Mouse (Mus musculus) CH12.LX (cell line): ENCODE results near the gene Ifitm1. TPM values are rescaled to one million over a fixed set of nuclear protein-coding genes. Genes with fewer than 3 reads are reported as not detected.
A peak's percentile ranks its signal among the peaks of the same experiment; 100 is the strongest.

Experiments used
- DNase-seq: peaks from one replicate; pipeline ENCODE4 v3.0.0-alpha.2; 2013; ENCODE audit errors: extremely low read depth
- H3K27ac ChIP-seq: 2 replicates; pipeline ENCODE4 v1.5.1; 2012; ENCODE audit warnings: low read depth, mild to moderate bottlenecking, control low read depth, moderate library complexity; ENCODE audit not compliant: insufficient read depth
- H3K27me3 ChIP-seq: replicated peaks from 2 replicates; pipeline ENCODE3; 2012; ENCODE audit warnings: inconsistent platforms
- H3K36me3 ChIP-seq, 2 experiments: replicated peaks in 1 of 2; 2 replicates each; pipeline versions ENCODE3 to v1.6.1; 2012; ENCODE audit warnings: inconsistent platforms in 1 of 2, low read length in 1 of 2, mild to moderate bottlenecking in 1 of 2, mixed read lengths in 1 of 2, moderate library complexity in 1 of 2; ENCODE audit not compliant: control insufficient read depth in 1 of 2, insufficient read depth in 1 of 2
- H3K4me1 ChIP-seq, 2 experiments: 2 replicates each; pipeline ENCODE4 v1.6.1; 2012; ENCODE audit warnings: inconsistent platforms in 1 of 2, moderate library complexity in 1 of 2; ENCODE audit not compliant: insufficient read depth in 2 of 2, control insufficient read depth in 1 of 2
- H3K4me2 ChIP-seq: 2 replicates; pipeline ENCODE4 v1.6.1; 2012; ENCODE audit warnings: low read depth, mild to moderate bottlenecking, control low read depth; ENCODE audit not compliant: poor library complexity, insufficient read depth, severe bottlenecking
- H3K4me3 ChIP-seq, 3 experiments: fragments of 150-350 bp in 1 of 3; sonication (generic) in 1 of 3; replicated peaks in 1 of 3; 2 replicates each; pipeline versions ENCODE3 to v1.5.1; 2011 to 2012; ENCODE audit warnings: low read depth in 2 of 3, low read length in 2 of 3, mild to moderate bottlenecking in 2 of 3, moderate library complexity in 2 of 3, control low read depth in 1 of 3, improper control_type of control experiment in 1 of 3, inconsistent platforms in 1 of 3, mixed read lengths in 1 of 3; ENCODE audit not compliant: poor library complexity in 1 of 3
- H3K79me2 ChIP-seq: replicated peaks from 2 replicates; pipeline ENCODE4 v1.6.1; 2012; ENCODE audit warnings: mild to moderate bottlenecking, moderate library complexity; ENCODE audit not compliant: control insufficient read depth, poor library complexity, insufficient read depth, severe bottlenecking; ENCODE audit errors: extremely low read depth
- H3K9ac ChIP-seq: 2 replicates; pipeline ENCODE4 v1.6.1; 2012; ENCODE audit warnings: low read depth, mild to moderate bottlenecking, control low read depth, moderate library complexity; ENCODE audit not compliant: insufficient read depth
- H3K9me3 ChIP-seq: replicated peaks from 2 replicates; pipeline ENCODE3; 2012; ENCODE audit warnings: low read length, inconsistent platforms, mixed read lengths
- BHLHE40 ChIP-seq: IDR thresholded peaks from 2 replicates; pipeline ENCODE4 v1.6.1; 2011; ENCODE audit warnings: mild to moderate bottlenecking, low read depth, low read length, improper control_type of control experiment
- CHD1 ChIP-seq: IDR thresholded peaks from 2 replicates; pipeline ENCODE4 v1.6.1; 2012; ENCODE audit warnings: low read depth, low read length, improper control_type of control experiment, inconsistent platforms
- CTCF ChIP-seq, 2 experiments: IDR thresholded peaks in 1 of 2; conservative IDR thresholded peaks in 1 of 2; 2 replicates each; pipeline ENCODE4 v1.5.1; 2011 to 2012; ENCODE audit warnings: low read depth in 2 of 2, low read length in 2 of 2, improper control_type of control experiment in 1 of 2, inconsistent platforms in 1 of 2, mild to moderate bottlenecking in 1 of 2, moderate library complexity in 1 of 2
- E2F4 ChIP-seq: IDR thresholded peaks from 2 replicates; pipeline ENCODE4 v1.6.1; 2011; ENCODE audit warnings: low read depth, low read length, improper control_type of control experiment; ENCODE audit not compliant: insufficient replicate concordance
- ELF1 ChIP-seq: IDR thresholded peaks from 2 replicates; pipeline ENCODE4 v1.6.1; 2014; ENCODE audit warnings: low read depth, mild to moderate bottlenecking, inconsistent platforms, low read length, improper control_type of control experiment
- EP300 ChIP-seq: IDR thresholded peaks from 2 replicates; pipeline ENCODE4 v1.6.1; 2011; ENCODE audit warnings: low read length, improper control_type of control experiment
- GABPA ChIP-seq: IDR thresholded peaks from 2 replicates; pipeline ENCODE4 v1.6.1; 2012; ENCODE audit warnings: low read depth, low read length, improper control_type of control experiment, inconsistent platforms; ENCODE audit not compliant: insufficient replicate concordance
- HCFC1 ChIP-seq: IDR thresholded peaks from 2 replicates; pipeline ENCODE4 v1.6.1; 2012; ENCODE audit warnings: low read depth, mild to moderate bottlenecking, inconsistent platforms, low read length, improper control_type of control experiment
- IRF4 ChIP-seq: IDR thresholded peaks from 2 replicates; pipeline ENCODE4 v1.6.1; 2014; ENCODE audit warnings: low read depth, mild to moderate bottlenecking, inconsistent platforms, low read length, improper control_type of control experiment
- JUN ChIP-seq: IDR thresholded peaks from 2 replicates; pipeline ENCODE4 v1.6.1; 2011; ENCODE audit warnings: low read depth, mild to moderate bottlenecking, low read length, improper control_type of control experiment, moderate library complexity; ENCODE audit not compliant: insufficient read depth
- JUND ChIP-seq: conservative IDR thresholded peaks from 2 replicates; pipeline ENCODE4 v1.6.1; 2011; ENCODE audit warnings: low read depth, low read length, improper control_type of control experiment
- KAT2A ChIP-seq: IDR thresholded peaks from 2 replicates; pipeline ENCODE4 v1.6.1; 2012; ENCODE audit warnings: low read length, improper control_type of control experiment, inconsistent platforms; ENCODE audit not compliant: insufficient replicate concordance
- MAFK ChIP-seq: IDR thresholded peaks from 2 replicates; pipeline ENCODE4 v1.6.1; 2011; ENCODE audit warnings: low read length, improper control_type of control experiment; ENCODE audit not compliant: insufficient replicate concordance
- MAX ChIP-seq: IDR thresholded peaks from 2 replicates; pipeline ENCODE4 v1.6.1; 2011; ENCODE audit warnings: low read length, improper control_type of control experiment
- MAZ ChIP-seq: IDR thresholded peaks from 2 replicates; pipeline ENCODE4 v1.6.1; 2012; ENCODE audit warnings: low read depth, mild to moderate bottlenecking, inconsistent platforms, low read length, improper control_type of control experiment, moderate library complexity
- MEF2A ChIP-seq: IDR thresholded peaks from 2 replicates; pipeline ENCODE4 v1.6.1; 2014; ENCODE audit warnings: low read depth, mild to moderate bottlenecking, inconsistent platforms, low read length, improper control_type of control experiment, borderline replicate concordance
- MXI1 ChIP-seq: IDR thresholded peaks from 2 replicates; pipeline ENCODE4 v1.6.1; 2011; ENCODE audit warnings: mild to moderate bottlenecking, low read depth, low read length, improper control_type of control experiment
- MYC ChIP-seq: IDR thresholded peaks from 2 replicates; pipeline ENCODE4 v1.6.1; 2011; ENCODE audit warnings: low read depth, mild to moderate bottlenecking, improper control_type of control experiment, low read length
- NELFE ChIP-seq: IDR thresholded peaks from 2 replicates; pipeline ENCODE4 v1.6.1; 2011; ENCODE audit warnings: low read depth, low read length, improper control_type of control experiment
- PAX5 ChIP-seq: IDR thresholded peaks from 2 replicates; pipeline ENCODE4 v1.6.1; 2012; ENCODE audit warnings: low read length, inconsistent platforms, mixed read lengths
- POLR2AphosphoS2 ChIP-seq: IDR thresholded peaks from 2 replicates; pipeline ENCODE4 v1.6.1; 2011; ENCODE audit warnings: low read depth, low read length, improper control_type of control experiment
- RAD21 ChIP-seq: IDR thresholded peaks from 2 replicates; pipeline ENCODE4 v1.6.1; 2011; ENCODE audit warnings: low read depth, mild to moderate bottlenecking, low read length, improper control_type of control experiment, moderate library complexity
- SIN3A ChIP-seq: IDR thresholded peaks from 2 replicates; pipeline ENCODE4 v1.6.1; 2012; ENCODE audit warnings: low read length, improper control_type of control experiment, inconsistent platforms
- SMC3 ChIP-seq: IDR thresholded peaks from 2 replicates; pipeline ENCODE4 v1.6.1; 2011; ENCODE audit warnings: low read depth, low read length, improper control_type of control experiment
- TBP ChIP-seq: conservative IDR thresholded peaks from 2 replicates; pipeline ENCODE4 v1.6.1; 2011; ENCODE audit warnings: low read depth, low read length, improper control_type of control experiment
- TCF12 ChIP-seq: IDR thresholded peaks from 2 replicates; pipeline ENCODE4 v1.6.1; 2014; ENCODE audit warnings: low read depth, mild to moderate bottlenecking, inconsistent platforms, low read length, improper control_type of control experiment
- UBTF ChIP-seq: IDR thresholded peaks from 2 replicates; pipeline ENCODE4 v1.6.1; 2012; ENCODE audit warnings: low read depth, mild to moderate bottlenecking, inconsistent platforms, low read length, improper control_type of control experiment, moderate library complexity
- USF1 ChIP-seq: IDR thresholded peaks from 2 replicates; pipeline ENCODE4 v1.6.1; 2014; ENCODE audit warnings: low read depth, mild to moderate bottlenecking, inconsistent platforms, low read length, improper control_type of control experiment
- USF2 ChIP-seq: conservative IDR thresholded peaks from 2 replicates; pipeline ENCODE4 v1.6.1; 2011; ENCODE audit warnings: low read depth, low read length, improper control_type of control experiment
- ZC3H11A ChIP-seq: IDR thresholded peaks from 2 replicates; pipeline ENCODE4 v1.6.1; 2012; ENCODE audit warnings: low read depth, mild to moderate bottlenecking, inconsistent platforms, low read length, improper control_type of control experiment
- ZKSCAN1 ChIP-seq: IDR thresholded peaks from 2 replicates; pipeline ENCODE4 v1.6.1; 2012; ENCODE audit warnings: low read depth, inconsistent platforms, low read length, improper control_type of control experiment, borderline replicate concordance
- ZMIZ1 ChIP-seq: IDR thresholded peaks from 2 replicates; pipeline ENCODE4 v1.6.1; 2012; ENCODE audit warnings: low read depth, mild to moderate bottlenecking, inconsistent platforms, low read length, improper control_type of control experiment
- ZNF384 ChIP-seq: IDR thresholded peaks from 2 replicates; pipeline ENCODE4 v1.6.1; 2012; ENCODE audit warnings: low read depth, low read length, improper control_type of control experiment, inconsistent platforms
- dilution Hi-C: fragments of 300-500 bp; cut with MboI; formaldehyde crosslinking; loops from 2 replicates; pipeline ENCODE4 v1.14.3; 2020; ENCODE audit warnings: low sequenced_read_pairs; ENCODE audit not compliant: extremely low pct_unique_long_range_greater_than_20kb, extremely low pct_ligation_motif_present
- in situ Hi-C: fragments of 300-500 bp; cut with MboI; formaldehyde crosslinking; loops from 3 replicates; pipeline ENCODE4 v1.14.3; 2019; ENCODE audit warnings: low sequenced_read_pairs, low pct_ligation_motif_present, low pct_unique_long_range_greater_than_20kb, mixed read lengths
- polyA plus RNA-seq: library from polyadenylated mRNA; unstranded; fragments of >175 nt; gene quantifications from 2 replicates; pipeline ENCODE4 v1.2.1, GENCODE M21; 2012; ENCODE audit warnings: low read depth; ENCODE audit not compliant: insufficient read length
- total RNA-seq, 2 experiments: library from RNA; depleted of rRNA; stranded (reverse); fragments of 300-350 nt in 1 of 2; fragments of >200 nt in 1 of 2; gene quantifications; 2 replicates each; pipeline ENCODE4 v1.2.3; 2012 to 2014

The Ifitm1 gene
- total and polyA plus RNA-seq, 3 experiments: 14.8 to 55.5 (median 32.9) TPM

DNA sequence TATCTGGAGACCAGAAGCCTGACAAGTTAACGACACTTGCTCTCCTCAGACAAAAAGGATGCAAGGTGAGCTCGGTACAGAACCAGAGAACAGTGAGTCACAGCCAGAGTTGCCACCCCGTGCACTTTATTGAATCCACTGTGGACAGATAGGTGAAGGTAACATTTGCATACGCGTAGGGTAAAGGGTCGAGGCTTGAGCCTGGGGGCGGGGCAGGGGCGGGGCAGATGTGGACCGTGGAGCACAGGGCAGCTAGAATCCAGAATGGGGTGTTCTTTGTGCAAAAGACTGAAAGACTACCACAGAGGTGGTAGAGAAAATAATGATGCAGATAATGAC lies 12.3 kb upstream of the Ifitm1 start:
- no peak for TF ChIP-seq RAD21
- in situ Hi-C loops (loop anchor here (5.0 kb wide), 2 partner anchors 58 to 98 kb away; partner anchors contain the start of gene Ifitm3), dilution Hi-C loops (no loop called here)
- Histone ChIP-seq H3K9me3 (no peaks in the 10 kb centered on the region), H3K36me3 (peaks cover 4 to 41% of the 10 kb centered on the region in 2 experiments), H3K79me2 (peaks cover 5% of the 10 kb centered on the region; the same call in 1 of the 2 replicates), H3K9ac (peak overlapping the region; percentile 36; the same call in 1 of the 2 replicates), H3K4me1 (peaks cover 3 to 51% of the 10 kb centered on the region in 2 experiments), H3K27ac (no peak overlapping the region), H3K4me2 (peak overlapping the region; percentile 48), H3K27me3 (no peaks in the 10 kb centered on the region), H3K4me3 (peak overlapping the region; percentile 66 to 78 (median 69))
- peak; percentile 46 for DNase-seq

DNA sequence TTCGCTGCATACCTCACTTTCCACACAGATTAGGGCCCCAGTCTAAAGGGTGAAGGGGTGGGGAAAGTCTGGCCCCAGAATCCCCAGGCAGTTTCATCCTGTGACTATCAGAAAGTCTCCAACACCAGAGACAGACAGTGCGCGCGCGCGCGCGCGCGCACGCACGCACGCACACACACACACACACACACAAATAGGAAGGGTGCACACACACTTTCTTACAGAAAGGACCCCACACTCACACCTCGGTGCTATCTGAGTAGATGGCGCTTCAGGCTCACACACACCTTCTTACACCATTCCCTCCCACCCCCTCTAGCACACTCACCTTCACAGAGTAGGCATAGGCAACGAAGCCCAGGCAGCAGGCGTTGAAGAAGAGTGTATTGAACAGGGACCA lies 11.7 kb upstream of the Ifitm1 start:
- dilution Hi-C loops: no loop called here
- DNase-seq: peak; percentile 44
- Histone ChIP-seq H3K9ac (peak overlapping the region; percentile 36), H3K4me3 (peak overlapping the region; percentile 66 to 78 (median 69)), H3K4me1 (peaks cover 3 to 51% of the 10 kb centered on the region in 2 experiments), H3K27me3 (no peaks in the 10 kb centered on the region), H3K9me3 (no peaks in the 10 kb centered on the region), H3K27ac (peak overlapping the region; percentile 78), H3K36me3 (peaks cover 0 to 35% of the 10 kb centered on the region in 2 experiments), H3K79me2 (peaks cover 5% of the 10 kb centered on the region; the same call in 1 of the 2 replicates), H3K4me2 (peak overlapping the region; percentile 48)
- in situ Hi-C loops: loop anchor here (5.0 kb wide), 2 partner anchors 57 to 97 kb away; partner anchors contain the start of gene Ifitm3
- TF ChIP-seq MEF2A (no peak), RAD21 (no peak), ZMIZ1 (no peak), ZKSCAN1 (no peak), USF2 (no peak), IRF4 (0 out of 2 replicates have a peak, but pooled peaks have one; percentile 7), USF1 (no peak), KAT2A (no peak), E2F4 (no peak), UBTF (no peak), CTCF (conservative IDR thresholded peaks at IDR 0.05 in 1 of 2, IDR thresholded peaks at IDR 0.05 in 1 of 2; ENCODE audit: low read depth in 2 of 2, low read length in 2 of 2) (no peak), MXI1 (peak; percentile 35; the same call in 1 of the 2 replicates), GABPA (no peak), MAX (0 out of 2 replicates have a peak, but pooled peaks have one; percentile 22), MAZ (no peak), SIN3A (0 out of 2 replicates have a peak, but pooled peaks have one; percentile 40), HCFC1 (no peak), JUND (no peak), POLR2AphosphoS2 (no peak), CHD1 (0 out of 2 replicates have a peak, but pooled peaks have one; percentile 33), ELF1 (no peak), ZC3H11A (no peak), BHLHE40 (no peak), MAFK (no peak), TBP (no peak), EP300 (no peak), PAX5 (no peak), SMC3 (no peak), TCF12 (no peak), JUN (no peak), NELFE (no peak), ZNF384 (no peak), MYC (peak; percentile 61)
